Mouse (Mus musculus) testis, adult 2 months (tissue): ENCODE measurements around the gene Plce1. TPM values are rescaled to one million over a fixed set of nuclear protein-coding genes. Genes with fewer than 3 reads are reported as not detected.
"Not testable (repeated sequence)": the region's sequence is repeated elsewhere in the genome, so short reads cannot be mapped to it uniquely, and the experiment has no call there.

Source experiments
- H3K27ac ChIP-seq: fragments of 200-500 bp; 2 replicates; pipeline ENCODE4 v1.5.1; 2012; ENCODE audit warnings: low read depth, low read length; ENCODE audit not compliant: control insufficient read depth, insufficient read depth
- H3K27me3 ChIP-seq: fragments of 200-500 bp; 2 replicates; pipeline ENCODE4 v1.6.1; 2012; ENCODE audit warnings: mild to moderate bottlenecking, low read length, moderate library complexity; ENCODE audit not compliant: control insufficient read depth, insufficient read depth
- H3K36me3 ChIP-seq: fragments of 200-500 bp; 2 replicates; pipeline ENCODE4 v1.6.1; 2012; ENCODE audit warnings: mild to moderate bottlenecking, low read length; ENCODE audit not compliant: control insufficient read depth, insufficient read depth
- H3K4me1 ChIP-seq: fragments of 200-500 bp; 2 replicates; pipeline ENCODE4 v1.6.1; 2012; ENCODE audit warnings: low read length; ENCODE audit not compliant: control insufficient read depth, insufficient read depth
- H3K4me3 ChIP-seq: fragments of 200-500 bp; 2 replicates; pipeline ENCODE4 v1.5.1; 2012; ENCODE audit warnings: low read depth, mild to moderate bottlenecking, low read length, moderate library complexity, mixed read lengths; ENCODE audit not compliant: control insufficient read depth
- CTCF ChIP-seq: fragments of 200-500 bp; IDR thresholded peaks from 2 replicates; pipeline ENCODE4 v1.5.1; 2012; ENCODE audit warnings: low read depth, mild to moderate bottlenecking, inconsistent platforms, low read length, moderate library complexity; ENCODE audit not compliant: control insufficient read depth, insufficient read depth, insufficient replicate concordance
- POLR2A ChIP-seq: fragments of 200-500 bp; IDR thresholded peaks from 2 replicates; pipeline ENCODE4 v1.6.1; 2012; ENCODE audit warnings: low read depth, mild to moderate bottlenecking, inconsistent platforms, low read length, moderate library complexity; ENCODE audit not compliant: control insufficient read depth
- polyA plus RNA-seq: library from polyadenylated mRNA; depleted of rRNA; stranded (reverse); fragments of >200 nt; gene quantifications from 2 replicates; pipeline ENCODE4 v1.2.3, GENCODE M21; 2012

Gene Plce1
- polyA plus RNA-seq, 1 experiment, result 2.4 TPM

DNA sequence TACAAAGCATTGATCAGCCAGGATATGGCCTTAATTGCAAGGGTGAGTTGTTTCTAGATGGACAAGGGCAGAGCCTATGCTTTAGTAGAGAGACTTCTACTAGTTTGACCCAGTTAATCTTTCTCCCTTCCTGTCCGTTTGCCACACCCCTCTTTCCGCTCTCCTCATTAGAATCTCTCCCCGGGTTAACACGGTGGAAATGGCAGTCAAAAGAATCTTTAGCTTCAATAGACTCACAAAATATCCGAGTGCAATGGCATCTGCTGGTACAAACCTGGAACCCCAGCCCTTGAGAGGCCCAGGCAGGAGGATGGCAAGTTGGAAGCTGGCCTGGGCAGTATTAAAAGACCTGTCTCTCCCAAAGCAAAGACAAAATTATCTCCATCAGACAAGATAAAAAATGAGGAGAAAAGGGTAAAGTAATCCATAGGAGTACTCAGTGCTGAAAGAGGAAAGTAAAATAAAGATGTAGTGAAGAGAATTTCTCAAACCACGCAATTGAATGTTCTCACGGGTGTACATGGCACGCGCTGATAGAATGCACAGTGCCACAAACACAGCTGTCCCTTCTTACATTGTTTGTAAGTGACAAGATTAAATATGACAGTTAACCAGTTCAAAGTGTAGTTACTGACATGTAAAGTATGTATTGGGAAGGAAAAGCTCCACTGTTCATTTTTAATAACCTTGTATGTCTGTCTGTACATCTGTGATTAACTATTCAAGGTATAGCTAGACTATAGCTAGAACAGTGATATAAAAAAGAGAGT lies 145.5 kb downstream of the Plce1 start:
- H3K27ac ChIP-seq, result no peak overlapping the region
- no peaks in the 10 kb centered on the region for H3K27me3 ChIP-seq
- no peak overlapping the region for H3K4me3 ChIP-seq
- no peaks in the 10 kb centered on the region for H3K4me1 ChIP-seq
- no peaks in the 10 kb centered on the region for H3K36me3 ChIP-seq
- no peak for TF ChIP-seq POLR2A
- TF ChIP-seq CTCF, result no peak

DNA sequence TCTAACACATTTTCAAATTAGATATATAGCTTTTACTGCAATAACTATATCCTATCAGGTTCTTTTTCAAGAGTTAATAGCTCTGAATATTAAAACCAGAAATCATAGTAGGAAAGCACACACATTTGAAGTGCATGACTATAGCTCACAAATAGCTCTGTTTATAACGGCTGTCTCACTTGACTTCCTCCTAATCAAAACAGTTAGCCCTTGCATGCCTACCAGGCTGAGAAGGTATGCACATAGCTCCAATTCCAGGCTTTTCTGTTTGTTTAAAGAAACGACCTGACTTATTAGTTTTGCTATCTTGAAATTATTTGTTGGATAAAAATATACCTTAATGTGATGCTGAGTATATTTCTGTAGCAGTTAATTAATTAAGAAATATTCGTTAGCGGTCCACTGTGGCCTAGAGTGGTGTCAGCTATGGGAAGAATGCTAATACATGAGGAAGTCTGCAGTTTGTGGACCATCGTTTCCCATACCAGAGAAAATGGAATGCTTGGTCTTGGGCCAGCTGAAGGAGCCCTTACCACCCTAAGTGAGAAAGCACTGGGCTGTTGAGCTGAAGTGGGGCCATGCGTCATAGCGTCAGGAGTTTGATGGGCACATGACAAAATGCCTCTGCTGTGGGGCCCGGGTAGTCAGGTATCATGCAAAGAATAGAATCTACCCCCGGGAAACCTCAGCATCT lies 146.3 kb downstream of the Plce1 start:
- Histone ChIP-seq H3K27me3 (no peaks in the 10 kb centered on the region), H3K4me1 (no peaks in the 10 kb centered on the region), H3K4me3 (no peak overlapping the region), H3K36me3 (no peaks in the 10 kb centered on the region), H3K27ac (no peak overlapping the region)
- no peak for TF ChIP-seq POLR2A
- TF ChIP-seq CTCF, result no peak

DNA sequence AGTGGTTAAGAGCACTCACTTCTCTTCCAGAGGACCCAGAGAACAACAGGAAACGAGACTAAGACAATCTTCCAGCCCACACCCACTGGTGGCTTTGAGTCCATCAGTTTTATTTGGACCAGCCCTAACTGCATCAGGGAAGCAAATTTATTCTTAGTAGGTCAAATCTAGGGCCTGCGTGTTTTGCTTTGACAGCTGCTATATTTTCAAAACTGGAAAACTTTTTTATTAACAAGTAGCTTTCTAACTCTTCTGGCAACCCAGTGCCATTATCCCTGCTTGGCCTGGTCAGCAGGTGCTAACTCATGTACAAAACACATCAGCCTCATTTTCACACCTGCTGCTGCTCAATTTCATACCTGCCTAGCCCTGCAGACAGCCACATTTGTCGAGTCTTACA lies 151.3 kb downstream of the Plce1 start:
- Histone ChIP-seq H3K4me3 (no peak overlapping the region), H3K36me3 (no peaks in the 10 kb centered on the region), H3K27ac (no peak overlapping the region), H3K4me1 (no peaks in the 10 kb centered on the region), H3K27me3 (no peaks in the 10 kb centered on the region)
- no peak for TF ChIP-seq CTCF
- TF ChIP-seq POLR2A, result no peak

DNA sequence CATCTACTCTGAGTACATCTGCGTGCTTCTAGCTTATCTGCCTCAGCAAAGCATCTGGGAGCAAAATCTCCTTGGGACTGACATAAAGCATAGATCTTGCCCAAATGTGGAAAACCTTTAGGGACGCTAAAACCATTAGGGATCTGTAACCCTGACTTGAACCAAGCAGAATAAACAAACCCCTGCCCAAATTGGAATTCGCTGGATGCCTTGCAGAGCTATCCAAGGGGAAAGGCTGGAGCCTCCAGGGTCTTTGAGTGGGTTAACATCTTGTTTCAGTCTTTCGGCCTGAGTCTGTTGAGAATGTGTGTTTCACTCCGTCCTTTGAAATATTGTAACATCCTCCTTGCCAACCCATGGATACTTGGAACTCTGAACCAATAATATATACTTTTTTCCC lies 152.4 kb downstream of the Plce1 start:
- Histone ChIP-seq H3K27ac (no peak overlapping the region), H3K4me1 (peaks cover 2% of the 10 kb centered on the region; the same call in 1 of the 2 replicates), H3K36me3 (no peaks in the 10 kb centered on the region), H3K27me3 (no peaks in the 10 kb centered on the region), H3K4me3 (no peak overlapping the region)
- TF ChIP-seq POLR2A (no peak), CTCF (no peak)

DNA sequence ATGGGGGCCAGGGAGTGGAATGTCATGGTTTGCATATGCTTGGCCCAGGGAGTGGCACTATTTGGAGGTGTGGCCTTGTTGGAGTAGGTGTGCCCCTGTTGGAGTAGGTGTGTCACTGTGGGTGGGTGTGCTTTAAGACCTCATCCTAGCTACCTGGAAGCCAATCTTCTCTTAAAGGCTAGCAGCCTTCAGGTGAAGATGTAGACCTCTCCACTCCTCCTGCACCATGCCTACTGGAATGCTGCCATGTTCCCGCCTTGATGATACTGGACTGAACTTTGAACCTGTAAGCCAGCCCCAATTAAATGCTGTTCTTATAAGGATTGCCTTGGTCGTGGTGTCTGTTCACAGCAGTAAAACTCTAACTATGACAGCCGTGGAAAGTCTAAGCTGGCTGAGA lies 158.1 kb downstream of the Plce1 start:
- TF ChIP-seq CTCF, result no peak
- TF ChIP-seq POLR2A, result no peak
- H3K4me3 ChIP-seq, result no peak overlapping the region
- H3K27ac ChIP-seq, result peak overlapping the region; percentile 7; the same call in 1 of the 2 replicates
- H3K36me3 ChIP-seq, result no peaks in the 10 kb centered on the region
- no peaks in the 10 kb centered on the region for H3K27me3 ChIP-seq
- peaks cover 4% of the 10 kb centered on the region; the same call in 1 of the 2 replicates for H3K4me1 ChIP-seq

DNA sequence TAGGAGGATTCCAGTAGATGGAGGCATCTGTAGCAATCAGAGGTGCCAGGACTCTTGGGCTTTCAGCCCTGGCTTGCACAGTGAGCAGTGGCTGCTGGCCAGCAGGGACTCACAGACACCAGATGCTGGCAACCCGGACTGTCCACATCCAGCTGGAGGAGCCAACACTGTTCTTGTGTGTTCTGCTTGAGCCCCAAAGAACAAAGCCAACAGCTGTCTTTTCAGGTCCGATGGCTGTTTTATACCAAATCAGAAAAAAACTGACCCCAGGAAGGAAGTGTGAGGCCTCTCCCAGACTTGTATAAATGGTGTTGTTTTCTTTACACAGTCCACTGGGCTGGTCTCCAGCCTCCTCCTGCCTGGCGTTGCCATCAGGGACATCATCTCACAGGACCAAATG lies 158.9 kb downstream of the Plce1 start:
- Histone ChIP-seq H3K4me1 (peaks cover 4% of the 10 kb centered on the region; the same call in 1 of the 2 replicates), H3K27ac (no peak overlapping the region), H3K27me3 (no peaks in the 10 kb centered on the region), H3K4me3 (no peak overlapping the region), H3K36me3 (no peaks in the 10 kb centered on the region)
- no peak for TF ChIP-seq POLR2A
- no peak for TF ChIP-seq CTCF

DNA sequence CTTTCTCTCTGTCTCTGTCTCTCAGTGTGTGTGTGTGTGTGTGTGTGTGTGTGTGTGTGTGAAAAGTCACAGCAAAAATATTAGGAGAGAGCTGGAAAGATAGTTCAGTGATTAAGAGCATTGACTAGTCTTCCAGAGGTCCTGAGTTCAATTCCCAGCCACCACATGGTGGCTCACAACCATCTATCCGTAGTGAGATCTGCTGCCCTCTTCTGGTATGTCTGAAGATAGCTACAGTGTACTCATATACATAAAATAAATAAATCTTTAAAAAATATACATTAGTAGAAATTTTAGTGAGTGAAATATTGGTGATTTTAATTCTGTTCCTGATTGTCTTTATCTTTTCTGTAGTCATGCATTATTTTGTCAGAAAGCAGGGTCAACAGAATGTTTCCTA lies 161.6 kb downstream of the Plce1 start:
- not testable (repeated sequence) for H3K4me1 ChIP-seq, H3K27me3 ChIP-seq, H3K27ac ChIP-seq, H3K4me3 ChIP-seq, H3K36me3 ChIP-seq
